Mouse (Mus musculus) monocyte, adult 2 months (primary cell): ENCODE measurements around the gene Igfbp7.
"Not testable (repeated sequence)": the region's sequence is repeated elsewhere in the genome, so short reads cannot be mapped to it uniquely, and the experiment has no call there.

Source experiments
- DNase-seq, 2 experiments: peaks; one replicate each; pipeline ENCODE4 v3.0.0; 2022; ENCODE audit warnings: low spot score in 2 of 2, low read depth in 1 of 2

The Igfbp7 gene

DNA sequence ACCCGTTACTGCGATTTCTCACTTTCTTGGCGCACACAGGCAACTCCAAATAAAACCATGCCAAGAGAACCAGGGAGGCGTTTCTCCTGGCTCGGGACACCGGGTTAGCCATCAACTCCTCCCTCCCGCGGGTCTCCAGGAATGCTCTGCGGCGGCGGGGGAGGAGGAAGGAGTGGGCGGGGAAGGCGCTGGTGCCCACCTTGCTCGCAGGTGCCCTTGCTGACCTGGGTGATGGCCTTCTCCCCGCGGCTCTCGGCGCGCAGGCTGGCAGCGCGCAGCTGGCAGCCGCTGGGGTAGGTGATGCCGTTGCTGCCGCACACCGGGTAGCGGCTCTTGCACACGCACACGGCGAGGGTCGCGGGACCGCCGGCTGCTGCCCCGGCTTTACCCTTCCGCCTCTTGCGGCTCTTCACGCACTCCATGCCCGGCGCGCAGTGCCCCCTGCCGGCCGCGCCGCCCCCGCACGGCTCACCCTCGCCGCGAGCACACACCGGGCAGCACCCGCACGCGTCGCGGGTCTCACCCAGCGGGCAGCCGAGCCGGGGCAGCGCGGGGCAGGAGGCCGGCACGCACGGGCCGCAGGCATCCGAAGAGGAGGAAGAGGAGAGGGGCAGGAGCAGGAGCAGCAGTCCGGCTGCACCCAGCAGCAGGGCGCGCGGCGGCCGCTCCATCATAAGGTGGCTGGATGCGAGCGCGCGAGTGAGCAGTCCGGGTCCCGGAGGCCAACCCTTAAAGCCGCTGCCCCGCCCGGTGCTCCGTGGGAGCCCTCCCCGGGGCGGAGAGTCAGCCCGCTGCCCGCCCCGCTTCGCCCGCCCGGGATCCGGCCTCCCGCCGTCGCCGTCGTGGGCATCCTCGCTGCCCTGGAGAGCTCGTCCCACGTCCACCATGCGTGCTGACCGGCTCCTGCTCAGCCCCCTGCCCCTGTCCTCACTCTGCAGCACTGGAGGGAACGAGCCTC is at the start of gene Igfbp7:
Gene Igfbp7, minus strand, starts transcription at position 701 of the 958 bp plus-strand sequence.
- peak in 1 of 2 experiments; percentile 10 for DNase-seq

DNA sequence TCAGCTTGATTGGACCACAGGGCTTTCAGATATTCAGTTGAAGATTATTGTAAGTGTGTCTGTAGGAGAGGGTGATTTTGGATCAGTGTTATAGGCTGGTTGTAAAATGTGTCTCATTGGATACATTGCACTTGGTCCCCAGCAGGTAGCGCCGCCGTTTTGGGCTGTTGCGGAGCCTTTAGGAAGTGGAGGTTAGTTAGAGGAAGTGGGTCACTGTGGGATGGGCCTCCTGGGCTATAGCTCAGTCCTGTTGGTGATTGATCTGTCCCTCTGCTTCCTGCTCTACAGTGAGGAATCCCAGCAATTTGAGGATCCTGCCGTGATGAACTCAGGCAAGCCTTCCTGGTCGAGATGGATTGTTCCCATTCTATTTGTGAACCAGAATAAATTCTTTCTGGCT is 44.3 kb upstream of the Igfbp7 start:
- no peak for DNase-seq

DNA sequence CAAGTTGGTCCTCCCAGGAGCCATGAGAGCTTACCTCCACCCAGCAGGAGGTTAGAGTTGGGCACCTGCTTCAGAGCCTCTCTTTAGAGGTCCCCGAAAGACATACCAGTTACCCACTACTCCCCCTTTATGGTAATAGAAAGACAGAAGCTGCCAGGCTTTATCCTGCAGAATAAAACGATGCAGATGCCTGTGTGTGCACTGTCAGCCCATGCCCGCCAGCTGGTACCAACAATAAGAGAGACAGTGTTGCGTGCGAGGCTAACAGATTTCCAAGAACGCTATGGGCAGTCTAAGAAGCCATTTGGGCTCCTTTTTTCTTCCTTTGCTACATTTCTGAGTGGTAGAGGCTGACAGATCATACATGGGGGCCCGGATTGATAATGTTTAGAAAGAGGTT is 41.7 kb upstream of the Igfbp7 start:
- DNase-seq = no peak

DNA sequence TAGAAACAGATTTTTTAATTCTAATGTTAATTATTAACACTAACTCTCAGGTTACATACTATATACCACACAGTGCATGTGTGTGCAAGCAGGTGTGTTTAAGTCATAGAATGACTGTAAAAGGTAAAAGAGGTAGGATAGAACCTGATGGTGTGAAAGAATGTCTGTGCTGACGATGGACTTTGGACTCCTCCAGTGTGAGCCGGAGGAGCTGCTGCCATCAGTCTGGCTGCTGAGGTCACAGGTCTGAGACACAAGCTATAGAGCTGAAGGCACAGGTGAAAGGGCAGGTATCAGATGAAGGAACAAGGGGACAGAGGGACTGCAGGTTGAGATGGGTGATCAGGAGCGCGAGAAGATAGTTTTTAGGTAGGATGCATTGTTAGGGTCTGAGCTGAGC is 37.6 kb upstream of the Igfbp7 start:
- DNase-seq = no peak

DNA sequence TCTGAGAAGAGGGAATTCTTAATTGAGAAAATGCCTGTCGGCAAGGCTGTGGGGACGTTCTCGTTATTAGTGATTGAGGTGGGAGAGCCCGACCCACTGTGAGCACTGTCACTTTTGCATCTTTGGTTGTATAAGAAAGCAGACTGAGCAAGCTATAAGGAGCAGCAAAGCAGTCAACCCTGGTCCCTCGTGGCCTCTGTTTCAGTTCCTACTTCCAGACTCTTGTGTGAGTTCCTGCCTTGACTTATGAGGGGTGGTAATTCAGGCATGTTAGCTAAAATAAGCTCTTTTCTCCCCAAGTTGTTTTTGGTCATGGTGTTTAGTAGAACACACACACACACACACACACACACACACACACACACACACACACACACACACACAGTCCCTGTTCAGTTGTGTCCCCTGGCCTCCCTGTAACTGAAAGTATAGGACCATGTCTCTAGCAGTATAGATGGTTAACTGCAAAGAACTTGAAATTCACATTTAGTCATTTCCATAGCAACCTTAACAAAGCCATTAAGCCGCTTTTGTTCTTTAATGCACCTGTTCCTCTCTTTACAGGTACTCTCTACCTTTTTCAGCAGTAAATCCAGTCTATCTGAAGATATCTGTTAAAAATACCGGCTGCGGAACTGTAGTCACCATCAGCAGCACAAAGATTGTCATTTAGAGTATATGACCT is 36.2 kb upstream of the Igfbp7 start:
- no peak for DNase-seq

DNA sequence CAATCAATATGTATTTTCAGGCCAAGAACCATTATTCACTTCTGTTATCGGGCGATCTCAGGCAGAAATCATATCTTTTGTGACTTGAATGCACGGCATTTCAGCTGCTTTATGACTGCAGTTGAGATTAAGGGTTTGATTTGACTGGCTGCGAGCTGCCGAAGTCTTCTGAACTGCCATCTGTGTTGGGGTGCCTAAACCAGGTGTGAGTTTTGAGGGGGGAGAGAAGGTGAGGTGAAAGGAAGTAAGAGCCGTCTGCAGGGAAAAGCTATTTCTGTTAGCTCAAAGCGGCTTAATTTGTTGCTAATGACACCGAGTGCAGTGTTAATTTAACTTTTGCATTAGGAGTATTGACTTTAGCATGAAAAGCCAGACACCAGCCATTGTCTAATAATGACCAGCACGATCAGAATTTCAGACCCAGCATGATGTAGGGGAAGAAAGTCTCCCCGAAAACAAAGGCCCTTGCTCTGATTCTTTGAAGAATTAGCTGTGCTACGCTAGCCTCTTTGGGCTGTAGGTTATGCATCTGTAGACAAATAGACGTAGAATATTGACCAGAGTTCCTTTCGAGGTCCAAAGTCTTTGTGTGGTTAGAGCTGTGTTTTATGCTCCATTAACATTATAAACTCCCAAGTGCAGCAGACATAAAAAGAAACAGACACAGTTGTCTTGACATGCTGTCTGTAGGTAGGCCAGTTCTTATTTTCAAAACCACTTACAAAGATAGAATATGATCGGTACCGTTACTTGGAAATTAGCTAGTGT is 35.2 kb upstream of the Igfbp7 start:
- DNase-seq = no peak

DNA sequence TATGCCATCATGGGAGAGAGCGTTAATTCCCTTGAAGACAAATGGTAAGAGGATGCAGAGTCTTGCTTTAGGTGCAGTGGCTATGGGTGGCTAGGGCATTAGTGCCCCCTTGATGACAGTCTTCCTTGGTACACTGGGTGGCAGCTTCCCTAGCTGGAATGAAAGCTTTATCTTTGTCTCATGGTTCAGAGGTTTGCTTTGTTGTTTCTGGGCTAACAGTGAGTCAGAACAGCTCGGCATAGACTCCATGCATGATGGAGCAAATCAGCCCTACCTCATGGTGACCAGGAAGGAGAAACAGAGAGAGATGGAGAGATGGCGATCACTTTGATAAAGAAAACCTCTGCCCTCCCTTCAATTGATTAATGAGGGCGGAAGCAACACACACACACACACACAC is 28.5 kb upstream of the Igfbp7 start:
- no peak for DNase-seq

DNA sequence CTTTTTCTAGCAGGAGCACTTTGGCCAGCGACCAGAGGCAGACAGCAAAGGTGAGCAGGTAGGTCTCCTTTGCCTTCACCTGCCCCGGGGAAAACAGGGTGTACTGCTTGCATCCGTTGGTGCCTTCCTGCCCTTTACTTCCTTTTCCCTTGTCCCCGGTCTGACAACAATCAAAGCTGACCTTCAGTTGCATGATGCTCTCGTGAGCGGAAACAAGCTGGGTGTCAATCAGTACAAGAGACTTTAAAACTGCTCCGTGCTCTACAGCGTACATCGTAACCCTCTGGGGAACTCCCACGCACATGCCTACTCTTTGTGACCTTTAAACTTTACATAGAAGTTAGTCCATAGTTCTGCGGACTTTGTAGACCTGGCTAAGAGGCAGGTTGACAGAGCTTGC is 26.2 kb upstream of the Igfbp7 start:
- no peak for DNase-seq

DNA sequence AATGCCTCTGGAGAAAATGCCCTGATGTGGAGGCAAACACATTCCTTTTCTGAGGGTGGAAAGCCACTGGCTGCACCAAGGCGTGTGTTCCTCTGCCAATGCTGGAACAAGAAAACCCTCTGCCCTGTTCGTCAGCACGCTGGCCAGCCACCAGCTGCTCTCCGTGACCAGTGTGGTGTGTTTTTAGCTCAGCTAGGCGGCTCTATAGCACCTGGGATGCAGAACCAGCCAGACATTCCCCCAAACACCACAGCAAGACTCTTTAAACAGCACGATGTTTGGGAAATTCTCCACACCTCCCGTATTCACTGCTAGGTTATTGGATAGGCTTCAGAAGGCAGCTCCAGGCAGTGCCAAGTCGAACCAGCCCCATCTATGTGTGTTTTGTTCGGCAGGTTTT is 25.7 kb upstream of the Igfbp7 start:
- DNase-seq = no peak

DNA sequence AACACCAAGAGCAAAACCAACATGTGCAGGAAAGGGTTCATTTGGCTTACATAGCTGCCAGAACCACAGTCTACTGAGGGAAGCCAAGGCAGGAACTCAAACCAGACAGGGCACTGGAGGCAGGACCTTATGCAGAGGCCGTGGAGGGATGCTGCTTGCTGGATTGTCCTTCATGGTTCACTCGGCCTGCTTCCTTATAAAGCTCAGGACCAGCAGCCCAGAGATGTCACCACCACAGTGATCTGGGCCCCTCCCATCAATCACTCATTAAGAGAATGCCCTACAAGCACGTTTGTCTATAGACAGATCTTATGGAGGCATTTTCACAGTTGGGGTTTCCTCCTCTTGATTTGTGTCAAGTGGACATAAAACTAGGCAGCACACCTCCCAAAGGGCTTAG is 25.3 kb upstream of the Igfbp7 start:
- no peak for DNase-seq

DNA sequence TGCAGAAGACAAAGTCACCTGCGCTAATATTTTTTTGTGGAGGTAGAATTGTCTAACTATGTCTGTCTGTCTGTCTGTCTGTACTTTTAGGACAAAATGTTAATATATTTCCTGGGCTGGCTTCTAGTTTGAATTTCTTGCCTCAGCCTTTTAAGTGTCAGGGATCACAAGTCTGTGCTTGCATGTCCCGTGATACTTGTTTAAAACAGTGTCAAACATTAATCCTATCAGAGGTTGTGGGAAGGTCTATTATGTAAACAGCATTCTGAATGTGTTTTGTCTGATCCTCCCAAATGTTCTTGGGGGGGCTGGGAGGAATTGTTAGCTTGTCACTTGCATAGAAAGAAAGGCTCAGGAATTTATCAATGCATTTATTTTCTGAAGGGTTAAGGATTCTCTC is 24.6 kb upstream of the Igfbp7 start:
- no peak for DNase-seq

DNA sequence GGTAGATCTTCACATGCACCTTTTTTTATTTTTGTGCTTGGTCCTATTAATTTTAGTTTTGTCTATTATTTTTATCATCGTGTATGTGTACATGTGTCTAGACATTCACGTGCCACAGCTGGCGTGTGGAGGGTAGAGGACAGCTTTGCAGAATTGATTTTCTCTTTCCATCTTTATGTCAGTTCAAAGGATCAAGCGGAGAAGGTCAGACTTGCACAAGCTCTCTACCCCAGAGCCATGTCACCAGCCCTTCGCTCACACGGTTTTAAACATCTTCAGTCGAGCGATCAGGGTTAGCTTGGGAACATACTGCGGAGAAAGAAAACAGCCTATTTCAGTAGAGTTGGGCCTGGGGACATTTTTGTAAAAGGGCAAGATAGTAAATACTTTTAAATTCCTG is 23.2 kb upstream of the Igfbp7 start:
- no peak for DNase-seq

DNA sequence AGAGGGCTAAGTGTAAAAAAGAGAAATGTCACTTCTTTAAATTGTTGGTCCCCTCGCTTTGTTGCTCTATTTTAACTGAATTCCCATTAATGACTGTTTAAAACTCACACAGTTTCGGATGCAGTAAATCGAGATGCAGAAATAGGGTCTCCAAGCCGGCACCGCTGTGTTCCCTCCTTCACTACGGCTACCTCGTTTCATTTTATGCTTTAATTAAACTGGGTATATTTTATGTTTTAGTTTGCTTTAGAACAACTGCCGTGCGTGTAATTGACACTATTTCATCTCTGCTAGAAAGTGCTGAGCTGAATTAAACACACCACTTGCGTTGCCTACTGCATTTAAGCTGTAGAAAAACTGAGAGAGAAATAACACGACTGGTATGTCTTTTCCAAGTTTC is 22.6 kb upstream of the Igfbp7 start:
- DNase-seq = no peak

DNA sequence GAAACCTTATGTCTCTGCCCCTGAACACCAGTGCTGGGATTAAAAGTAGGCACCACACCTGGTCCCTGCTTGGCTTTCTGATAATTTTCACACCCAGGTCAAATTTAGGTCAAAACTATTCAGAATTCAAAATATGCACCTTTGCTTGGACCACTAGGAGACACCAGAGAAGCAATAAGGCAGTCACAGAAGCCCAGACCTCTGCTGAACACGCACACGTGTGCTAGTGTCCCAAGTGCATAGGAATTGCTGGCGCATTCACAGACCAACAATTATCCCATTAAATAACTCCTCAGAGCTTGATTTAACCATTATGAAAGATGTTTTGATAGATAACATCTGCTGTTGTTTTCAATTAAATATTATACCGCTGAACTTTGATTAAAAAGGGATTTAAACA is 22.2 kb upstream of the Igfbp7 start:
- no peak for DNase-seq

DNA sequence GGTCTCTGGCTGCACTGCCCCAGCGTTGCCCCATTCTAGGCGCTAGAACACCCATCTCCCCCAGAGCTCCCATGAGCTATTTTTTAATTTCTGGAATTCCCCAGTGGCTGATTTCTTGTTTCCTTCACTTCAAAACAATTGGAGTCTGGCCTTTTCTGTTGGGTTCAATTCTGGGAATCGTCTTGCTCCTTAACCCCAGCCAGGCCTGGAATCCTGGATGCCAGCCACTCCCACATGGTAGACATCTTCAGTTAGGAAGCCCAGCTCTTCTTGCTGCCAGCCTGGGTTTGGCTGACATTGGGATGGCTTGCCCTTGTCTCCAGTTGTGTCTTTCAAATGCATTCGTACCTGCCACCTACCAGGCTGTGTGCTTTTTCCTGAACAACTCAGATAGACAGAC is 20.7 kb upstream of the Igfbp7 start:
- DNase-seq = no peak

DNA sequence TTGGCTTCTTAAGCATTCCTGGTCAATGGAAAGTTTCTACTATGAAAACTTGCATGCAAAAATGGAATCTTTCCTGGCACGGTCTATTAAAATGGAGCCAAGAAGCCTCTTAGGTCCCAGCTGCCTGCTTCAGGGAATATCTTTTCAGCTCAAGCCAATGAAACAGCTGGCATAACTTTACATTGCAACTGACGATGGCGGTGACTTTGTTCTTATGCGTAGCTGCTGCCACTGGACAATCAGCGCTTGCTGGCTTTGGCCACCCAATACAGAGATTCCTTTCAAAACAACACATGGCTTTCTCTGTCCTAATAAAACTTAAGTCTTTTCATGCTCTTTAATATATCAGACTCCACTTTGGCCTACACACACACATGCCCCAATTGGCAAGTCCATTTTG is 20.1 kb upstream of the Igfbp7 start:
- DNase-seq = no peak

DNA sequence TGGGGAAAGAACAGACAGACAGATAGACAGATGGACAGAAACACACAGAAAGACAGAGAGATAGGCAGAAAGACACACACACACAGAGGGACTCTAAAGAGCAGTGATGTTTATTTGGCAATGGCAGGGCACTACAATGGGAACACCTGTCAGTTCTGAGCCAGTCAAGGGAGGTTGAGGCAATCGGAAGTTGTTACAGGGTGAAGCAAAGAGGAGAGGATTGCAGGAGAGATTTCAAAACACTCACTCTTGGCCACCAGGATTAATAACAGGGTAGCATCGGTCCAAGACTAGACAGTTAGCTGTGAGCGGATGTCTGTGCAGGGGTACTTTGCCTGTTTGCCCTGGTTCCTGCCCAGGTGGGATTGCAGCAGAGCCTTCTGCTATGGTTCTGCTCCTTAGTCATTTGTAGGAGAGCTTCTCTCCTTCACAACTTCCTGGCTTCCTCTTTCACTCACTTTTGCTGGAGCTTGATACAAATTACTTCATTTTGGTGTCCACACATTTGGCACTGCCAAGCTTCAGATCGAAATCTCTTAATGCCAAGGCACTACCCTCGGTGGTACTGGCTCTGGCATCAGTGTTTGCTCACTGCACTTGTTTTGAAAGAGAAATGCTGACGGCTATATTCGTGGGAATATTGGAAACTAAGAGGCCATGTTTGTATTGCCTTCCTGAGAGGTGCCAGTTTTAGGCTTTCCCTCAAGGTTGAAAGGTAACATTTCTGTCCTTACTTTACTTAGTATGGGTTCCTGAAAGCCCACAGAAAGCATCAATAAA is 18.1 kb upstream of the Igfbp7 start:
- DNase-seq = no peak

DNA sequence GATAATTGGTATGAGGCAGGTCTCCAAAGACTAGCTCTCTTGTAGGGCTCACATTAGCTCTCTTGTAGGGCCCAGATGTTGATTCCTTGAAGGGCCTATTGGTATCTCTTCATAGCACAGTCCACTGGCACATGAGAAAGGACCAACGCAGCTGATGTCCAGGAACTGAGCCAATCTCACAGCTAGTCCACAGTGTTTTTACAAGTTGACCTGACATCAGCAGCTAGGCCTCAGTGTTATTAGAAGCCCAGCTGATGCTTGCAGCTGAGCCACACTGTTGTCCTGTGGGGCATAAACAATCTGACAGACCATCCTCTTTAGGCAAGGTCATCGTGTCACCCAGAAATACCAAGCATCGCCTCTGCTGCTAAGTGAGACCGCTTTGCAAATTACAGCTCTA is 11.7 kb upstream of the Igfbp7 start:
- DNase-seq = not testable (repeated sequence)

DNA sequence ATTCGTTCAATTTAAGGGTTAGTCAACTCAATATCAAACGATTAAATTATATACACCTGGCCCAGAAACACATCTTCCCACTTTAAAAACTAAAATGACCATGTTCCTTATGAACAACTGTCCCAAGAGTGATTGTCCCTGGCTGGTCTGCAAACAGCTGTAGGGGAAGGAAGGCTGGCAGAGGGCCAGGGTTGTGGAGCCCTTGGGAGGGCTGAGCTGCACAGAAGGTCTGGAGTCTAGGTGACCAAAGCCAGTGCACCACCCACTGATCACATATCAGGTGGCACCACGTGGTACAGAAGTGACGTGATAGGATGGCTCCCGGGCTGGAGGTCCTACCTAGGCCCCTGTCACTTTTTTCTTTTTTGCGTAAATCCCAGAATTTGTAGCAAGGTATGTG is 8.2 kb upstream of the Igfbp7 start:
- no peak for DNase-seq

DNA sequence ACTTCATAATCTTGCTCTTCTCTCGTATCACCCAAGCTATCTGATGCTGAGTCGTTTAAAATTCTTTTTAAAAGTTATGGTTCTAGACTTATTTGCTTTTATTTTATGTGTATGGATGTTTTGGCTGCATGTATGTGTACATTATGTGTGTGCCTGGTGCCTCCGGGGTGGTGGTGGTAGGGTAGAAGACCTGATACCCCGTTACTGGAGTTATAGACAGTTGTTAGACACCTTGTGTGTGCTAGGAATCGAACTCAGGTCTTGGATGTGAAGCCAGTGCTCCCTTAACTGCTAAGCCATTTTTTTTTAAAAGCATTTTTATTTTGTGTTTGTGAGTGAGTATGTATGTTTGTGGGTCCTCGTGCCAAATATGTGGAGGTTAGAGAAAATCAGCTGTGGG is 689 bp upstream of the Igfbp7 start:
- no peak for DNase-seq

DNA sequence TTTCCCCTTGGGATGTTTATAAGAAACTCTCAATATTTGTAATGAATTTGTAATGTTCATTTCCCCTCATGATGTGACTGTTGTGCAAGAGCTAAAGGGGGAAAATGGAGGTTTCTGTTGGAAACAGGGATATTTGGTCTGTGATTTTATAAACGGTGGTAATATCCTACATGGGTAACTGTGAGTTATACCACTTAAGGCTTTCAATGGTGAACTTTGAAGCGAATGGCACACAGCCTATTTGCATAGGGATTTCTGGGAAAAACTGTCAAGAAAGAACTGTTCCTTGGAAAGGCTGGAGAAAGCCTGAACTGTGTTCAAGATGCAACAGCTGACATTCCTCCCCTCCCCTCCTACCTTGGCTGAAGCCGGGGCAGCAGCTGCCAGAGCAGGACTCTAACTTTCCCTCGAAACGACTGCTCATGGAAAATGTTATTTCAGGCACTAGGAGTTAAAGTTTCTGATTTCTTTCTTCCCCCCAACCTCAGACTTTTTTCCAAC is 1.4 kb downstream of the Igfbp7 start:
- DNase-seq = no peak
